Mouse (Mus musculus) forebrain, postnatal 0 days (tissue): Measurements from ENCODE around the gene Fbxo22. TPM values are rescaled to one million over a fixed set of nuclear protein-coding genes. Genes with fewer than 3 reads are reported as not detected.

Source experiments
- ATAC-seq: fragments of 200-750 bp; cut with Nextera tagmentation; 2 replicates; pipeline ENCODE4 v1.8.0; 2017; ENCODE audit warnings: mild to moderate bottlenecking, moderate library complexity
- DNase-seq: peaks from one replicate; pipeline ENCODE4 v3.0.0-alpha.2; 2015
- H3K27ac ChIP-seq: fragments of 300-500 bp; sonication (generic); 2 replicates; pipeline ENCODE4 v1.5.1; 2014; ENCODE audit warnings: low read depth, mild to moderate bottlenecking, antibody characterized with exemption, low read length, moderate library complexity, mixed read lengths
- H3K27me3 ChIP-seq: fragments of 300-500 bp; sonication (generic); 2 replicates; pipeline ENCODE4 v1.6.1; 2014; ENCODE audit warnings: mild to moderate bottlenecking, low read length, mixed read lengths; ENCODE audit not compliant: insufficient read depth
- H3K36me3 ChIP-seq: fragments of 300-500 bp; sonication (generic); 2 replicates; pipeline ENCODE4 v1.6.1; 2014; ENCODE audit warnings: mild to moderate bottlenecking, moderate library complexity; ENCODE audit not compliant: insufficient read depth
- H3K4me1 ChIP-seq: fragments of 300-500 bp; sonication (generic); 2 replicates; pipeline ENCODE4 v1.6.1; 2014; ENCODE audit warnings: antibody characterized with exemption; ENCODE audit not compliant: insufficient read depth
- H3K4me2 ChIP-seq: fragments of 300-500 bp; sonication (generic); 2 replicates; pipeline ENCODE4 v1.6.1; 2014; ENCODE audit warnings: low read depth, mild to moderate bottlenecking, moderate library complexity
- H3K4me3 ChIP-seq: fragments of 300-500 bp; sonication (generic); 2 replicates; pipeline ENCODE4 v1.5.1; 2014; ENCODE audit warnings: low read depth, low read length, mixed read lengths
- H3K9ac ChIP-seq: fragments of 300-500 bp; sonication (generic); 2 replicates; pipeline ENCODE4 v1.6.1; 2014; ENCODE audit warnings: mild to moderate bottlenecking
- H3K9me3 ChIP-seq: fragments of 300-500 bp; sonication (generic); 2 replicates; pipeline ENCODE4 v1.6.1; 2016; ENCODE audit warnings: low read length
- CTCF ChIP-seq: sonication (generic); IDR thresholded peaks from 2 replicates; pipeline ENCODE4 v1.5.1; 2016; ENCODE audit warnings: antibody characterized with exemption, control low read depth, low read depth
- WGBS: fragments of 180-500 bp; shearing (Covaris S2); extraction: QIAGEN DNeasy Blood & Tissue Kit; methylation state at CpG from one replicate; pipeline ENCODE4 v1.1.7; 2014; 5-methylcytosine and 5-hydroxymethylcytosine counted together
- polyA plus RNA-seq: library from polyadenylated mRNA; unstranded; fragments of >200 nt; fragmentation: Nextera tagmentation; extraction: Ambion mirVana; gene quantifications from 2 replicates; pipeline ENCODE4 v1.2.1, GENCODE M21; 2015
- total RNA-seq: library from RNA; depleted of rRNA; stranded (reverse); fragments of >200 nt; gene quantifications from 2 replicates; pipeline ENCODE4 v1.2.3, GENCODE M21; 2014; rRNA removed

Gene Fbxo22
- 69.6 and 73.6 TPM in 2 replicates for total RNA-seq
- 55.6 and 79.0 TPM in 2 replicates for polyA plus RNA-seq

GRCm38 (mm10) chr9:55208790-55209481 lies at the start of gene Fbxo22:
Gene Fbxo22, plus strand, starts transcription at chr9:55208925.
- Histone ChIP-seq H3K4me3 (peak within 1 kb of the TSS; percentile 83), H3K36me3 (peaks cover 11% of the 10 kb centered on the region; the same call in 1 of the 2 replicates), H3K4me1 (peaks cover 13% of the 10 kb centered on the region), H3K4me2 (peak within 1 kb of the TSS; percentile 83), H3K27ac (peak within 1 kb of the TSS; percentile 76), H3K9me3 (no peaks in the 10 kb centered on the region), H3K9ac (peak within 1 kb of the TSS; percentile 89), H3K27me3 (no peaks in the 10 kb centered on the region)
- peak; percentile 100 for ATAC-seq
- whole genome bisulfite sequencing: under 1% methylated on average over 65 of the region's 65 CpGs
- peak; percentile 54 for TF ChIP-seq CTCF
- peak; percentile 90 for DNase-seq

- Histone ChIP-seq H3K27me3 (no peaks in the 10 kb centered on the region), H3K9ac (no peak overlapping the region), H3K36me3 (no peaks in the 10 kb centered on the region), H3K4me2 (no peak overlapping the region), H3K27ac (no peak overlapping the region), H3K4me3 (no peak overlapping the region), H3K9me3 (no peaks in the 10 kb centered on the region), H3K4me1 (no peaks in the 10 kb centered on the region)
- TF ChIP-seq CTCF: no peak
- WGBS: 89% methylated on average over 7 of the region's 7 CpGs
- no peak for ATAC-seq
- DNase-seq: no peak
Measured at GRCm38 (mm10) chr9:55170655-55171412, 37.9 kb upstream of the Fbxo22 start.

DNA sequence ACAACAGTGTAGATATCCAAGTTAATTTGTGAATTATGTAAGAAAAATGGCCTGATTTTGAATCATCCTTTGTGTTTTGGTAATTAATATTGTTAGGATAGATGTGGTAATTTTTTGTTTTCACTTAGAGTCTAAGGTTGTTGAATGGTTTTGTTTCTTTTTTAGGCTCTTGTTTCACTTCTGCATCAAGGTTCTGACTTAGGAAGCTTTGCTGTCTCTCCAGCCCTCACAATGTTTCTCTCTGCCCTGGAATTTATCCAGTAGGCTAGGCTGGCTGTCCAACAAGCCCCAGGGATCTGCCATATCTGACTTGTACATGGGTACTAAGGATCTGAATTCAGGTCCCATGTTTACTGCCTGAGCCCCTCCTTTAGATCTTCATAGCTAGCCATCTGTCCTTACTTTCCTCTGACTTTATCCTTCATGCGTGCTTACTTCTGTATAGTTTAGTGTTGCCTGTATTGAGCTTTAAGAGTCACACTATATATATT lies 36.5 kb upstream of the Fbxo22 start:
- no peaks in the 10 kb centered on the region for H3K4me1 ChIP-seq
- H3K4me3 ChIP-seq: no peak overlapping the region
- no peak overlapping the region for H3K9ac ChIP-seq
- no peak for TF ChIP-seq CTCF
- DNase-seq (no peak), ATAC-seq (no peak)
- no peaks in the 10 kb centered on the region for H3K27me3 ChIP-seq
- H3K9me3 ChIP-seq: no peaks in the 10 kb centered on the region
- no peak overlapping the region for H3K4me2 ChIP-seq
- H3K36me3 ChIP-seq: no peaks in the 10 kb centered on the region
- 94% methylated on average over 1 of the region's 1 CpGs for WGBS
- no peak overlapping the region for H3K27ac ChIP-seq

DNA sequence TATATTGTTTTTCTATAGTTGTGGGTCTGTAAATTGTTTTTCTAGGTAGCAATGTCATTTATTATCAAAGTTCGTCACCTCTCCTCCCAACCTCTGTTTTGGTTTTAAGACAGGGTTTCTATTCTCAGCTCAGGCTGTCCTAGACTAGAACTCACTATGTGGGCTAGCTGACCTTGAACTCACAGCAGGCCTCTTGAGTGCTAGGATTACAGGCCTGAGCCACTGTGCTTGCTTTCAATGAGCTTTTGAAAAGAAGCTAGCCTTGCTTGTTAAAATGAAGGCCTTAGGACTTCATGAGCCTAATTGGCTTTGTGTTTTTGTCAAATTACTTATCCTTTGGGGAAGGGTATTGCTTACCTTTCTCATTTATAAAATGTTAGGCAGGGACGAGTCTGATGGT lies 34.5 kb upstream of the Fbxo22 start:
- no peak for ATAC-seq
- H3K36me3 ChIP-seq: no peaks in the 10 kb centered on the region
- no peak overlapping the region for H3K4me2 ChIP-seq
- no peak overlapping the region for H3K9ac ChIP-seq
- H3K9me3 ChIP-seq: no peaks in the 10 kb centered on the region
- DNase-seq: no peak
- no peaks in the 10 kb centered on the region for H3K4me1 ChIP-seq
- 45% methylated on average over 2 of the region's 2 CpGs for WGBS
- no peak overlapping the region for H3K4me3 ChIP-seq
- no peaks in the 10 kb centered on the region for H3K27me3 ChIP-seq
- no peak for TF ChIP-seq CTCF
- H3K27ac ChIP-seq: no peak overlapping the region

DNA sequence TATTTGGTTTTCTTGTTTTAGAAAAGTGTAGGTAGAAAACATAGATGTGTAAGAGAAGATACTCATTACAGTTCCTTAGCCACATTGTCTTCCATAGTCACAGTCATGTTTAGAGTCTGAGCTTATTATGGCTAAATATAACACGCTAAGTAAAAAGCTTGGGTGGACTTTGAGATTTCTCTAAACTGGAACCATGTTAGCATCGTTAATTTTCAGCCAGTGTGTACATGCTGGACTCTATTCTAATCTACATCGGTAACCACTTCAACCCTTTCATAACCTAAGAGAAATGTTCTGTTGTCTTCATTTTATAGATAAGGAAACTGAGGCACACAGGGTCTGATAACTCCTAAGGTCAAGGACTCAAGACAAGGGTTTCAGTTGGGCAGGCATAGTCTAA lies 12.8 kb upstream of the Fbxo22 start:
- H3K36me3 ChIP-seq: peaks cover 10% of the 10 kb centered on the region; the same call in 1 of the 2 replicates
- WGBS: 93% methylated on average over 3 of the region's 3 CpGs
- no peak for TF ChIP-seq CTCF
- H3K4me2 ChIP-seq: no peak overlapping the region
- no peak overlapping the region for H3K27ac ChIP-seq
- no peaks in the 10 kb centered on the region for H3K4me1 ChIP-seq
- no peaks in the 10 kb centered on the region for H3K27me3 ChIP-seq
- H3K9ac ChIP-seq: no peak overlapping the region
- ATAC-seq: no peak
- DNase-seq: no peak
- H3K9me3 ChIP-seq: no peaks in the 10 kb centered on the region
- no peak overlapping the region for H3K4me3 ChIP-seq

- H3K9ac ChIP-seq: no peak overlapping the region
- H3K36me3 ChIP-seq: 0 out of 2 replicates have a peak, but pooled peaks cover 4% of the 10 kb centered on the region
- no peaks in the 10 kb centered on the region for H3K27me3 ChIP-seq
- no peak for DNase-seq
- no peaks in the 10 kb centered on the region for H3K9me3 ChIP-seq
- no peak overlapping the region for H3K27ac ChIP-seq
- H3K4me3 ChIP-seq: no peak overlapping the region
- no peak overlapping the region for H3K4me2 ChIP-seq
- no peak for ATAC-seq
- 92% methylated on average over 1 of the region's 1 CpGs for WGBS
- H3K4me1 ChIP-seq: no peaks in the 10 kb centered on the region
- TF ChIP-seq CTCF: no peak
Measured at GRCm38 (mm10) chr9:55198260-55198659, 10.5 kb upstream of the Fbxo22 start.

DNA sequence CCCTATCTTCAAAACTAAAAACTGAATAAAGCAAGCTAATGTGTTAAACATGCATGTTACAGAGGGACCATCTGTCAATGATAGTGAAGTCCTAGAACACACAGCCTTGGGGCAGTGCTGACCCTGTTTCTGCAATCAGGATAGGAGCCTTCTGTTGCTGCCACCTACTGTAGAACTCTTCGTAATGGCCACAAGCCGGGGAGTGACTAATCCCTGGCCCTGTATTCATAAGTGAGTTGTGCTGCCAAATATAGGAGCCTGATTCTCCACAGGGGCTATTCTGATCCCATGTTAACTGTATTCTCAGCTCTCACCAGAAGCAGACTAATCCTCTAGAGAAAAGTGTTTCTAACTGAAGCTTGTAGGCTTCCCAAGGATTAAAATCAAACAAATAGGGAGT lies 9.4 kb upstream of the Fbxo22 start:
- TF ChIP-seq CTCF: no peak
- WGBS: 60% methylated on average over 2 of the region's 2 CpGs
- no peak overlapping the region for H3K9ac ChIP-seq
- no peak overlapping the region for H3K27ac ChIP-seq
- H3K4me2 ChIP-seq: no peak overlapping the region
- H3K4me3 ChIP-seq: no peak overlapping the region
- no peaks in the 10 kb centered on the region for H3K27me3 ChIP-seq
- H3K4me1 ChIP-seq: no peaks in the 10 kb centered on the region
- peaks cover 6% of the 10 kb centered on the region; the same call in 1 of the 2 replicates for H3K36me3 ChIP-seq
- no peaks in the 10 kb centered on the region for H3K9me3 ChIP-seq
- peak; percentile 5 for DNase-seq
- no peak for ATAC-seq
